9 mouse cellular contexts compared by ENCODE assay signal in the genomic region with DNA sequence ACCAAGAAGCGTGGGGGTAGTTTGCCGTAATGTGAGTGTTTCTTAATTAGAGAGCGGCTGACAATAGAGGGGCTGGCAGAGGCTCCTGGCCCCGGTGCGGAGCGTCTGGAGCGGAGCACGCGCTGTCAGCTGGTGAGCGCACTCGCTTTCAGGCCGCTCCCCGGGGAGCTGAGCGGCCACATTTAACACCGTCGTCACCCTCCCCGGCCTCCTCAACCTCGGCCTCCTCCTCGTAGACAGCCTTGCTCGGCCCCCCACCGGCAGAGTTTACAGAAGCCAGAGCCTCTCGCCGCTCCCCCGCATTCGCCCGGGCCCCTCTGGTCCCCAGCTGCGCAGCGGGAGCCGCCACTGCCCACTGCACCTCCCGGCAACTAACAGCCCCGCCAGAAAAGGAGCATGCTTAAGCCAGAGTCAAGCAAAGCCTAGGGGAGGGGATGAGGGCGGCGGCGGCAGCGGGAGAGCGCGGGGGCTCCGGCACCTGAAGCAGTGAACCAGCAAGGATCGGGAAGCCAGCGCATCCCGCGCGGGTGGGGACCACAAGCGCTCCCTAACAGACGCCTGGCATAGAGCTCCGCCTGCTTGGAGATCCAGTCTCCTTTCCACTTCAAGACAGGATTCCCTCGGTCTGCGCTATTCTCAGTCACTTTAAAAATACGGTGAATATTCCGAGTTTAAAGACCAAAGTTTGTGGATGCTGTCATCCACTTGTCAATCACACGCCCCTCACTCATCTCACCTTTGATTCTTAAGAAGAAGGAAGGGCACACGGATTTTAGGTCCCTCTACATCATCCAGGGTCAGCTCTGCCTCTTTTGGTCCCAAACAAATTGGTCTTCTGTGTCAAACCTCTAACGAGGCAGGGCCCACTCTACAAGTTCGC. TPM values are rescaled to one million over a fixed set of nuclear protein-coding genes. Genes with fewer than 3 reads are reported as not detected.
DNase-seq lines count a peak whose midpoint lies in the region; ATAC-seq and TF ChIP-seq lines count a peak whose summit lies in the region.
"Had no signal": no experiment of that assay in that cellular context is flagged by ENCODE, and none has a peak within 500 bp of the region (broad histone marks: within the 10 kb centered on the region; RNA-seq: fewer than 3 reads in every experiment).

No protein-coding gene starts in this region.

- DNase-seq in kidney, postnatal 0 days (ENCODE audit: low spot score): no peak
- DNase-seq in kidney, adult 8-10 months: no peak
- DNase-seq in brain, embryonic 14.5 days (ENCODE audit: low read depth): peak; percentile 76
- DNase-seq in intestine, embryonic 14.5 days (ENCODE audit: low spot score): peak; percentile 77
- no peak for DNase-seq in urinary bladder, postnatal 25 days (ENCODE audit: low spot score)
- no peak for DNase-seq in gastrocnemius, adult 8-10 months (ENCODE audit: low spot score in 2 of 2)

- H3K4me1 ChIP-seq in kidney, postnatal 0 days (replicated peaks; ENCODE audit: insufficient read depth, low read length): peaks cover 7% of the 10 kb centered on the region; the same call in 1 of the 2 replicates
- H3K4me1 ChIP-seq in embryonic facial prominence, embryonic 15.5 days: peaks cover 16% of the 10 kb centered on the region
- no peaks in the 10 kb centered on the region for H3K4me1 ChIP-seq in intestine, embryonic 14.5 days (replicated peaks; ENCODE audit: control insufficient read depth, insufficient read depth, low read length)
- H3K4me1 ChIP-seq in neural tube, embryonic 12.5 days: peaks cover 15% of the 10 kb centered on the region

- ATAC-seq in kidney, postnatal 0 days (replicated peaks; ENCODE audit: low FRiP score, low read depth): peak; percentile 68; the same call in 1 of the 2 replicates
- no peak for ATAC-seq in embryonic facial prominence, embryonic 15.5 days (ENCODE audit: insufficient number of reproducible peaks, low FRiP score, low TSS enrichment, low read depth)
- ATAC-seq in intestine, embryonic 14.5 days (replicated peaks; ENCODE audit: low FRiP score, low TSS enrichment, low read depth): 0 out of 2 replicates have a peak, but pooled peaks have one; percentile 20
- peak; percentile 80 for ATAC-seq in neural tube, embryonic 12.5 days (ENCODE audit: low FRiP score, low read depth)

- no peak for TF ChIP-seq CTCF in kidney, postnatal 0 days (IDR thresholded peaks at IDR 0.05; ENCODE audit: low read depth)
- TF ChIP-seq CTCF in brain, embryonic 14.5 days (IDR thresholded peaks at IDR 0.05; ENCODE audit: borderline replicate concordance, extremely low read depth, insufficient read depth, insufficient read length): no peak

- peak overlapping the region; percentile 46 for H3K4me2 ChIP-seq in kidney, postnatal 0 days (ENCODE audit: low read length)
- peak overlapping the region; percentile 86 for H3K4me2 ChIP-seq in embryonic facial prominence, embryonic 15.5 days (replicated peaks)
- peak overlapping the region; percentile 81 for H3K4me2 ChIP-seq in intestine, embryonic 14.5 days (ENCODE audit: low read length)
- H3K4me2 ChIP-seq in neural tube, embryonic 12.5 days (replicated peaks): peak overlapping the region; percentile 94

- H3K9me3 ChIP-seq in kidney, postnatal 0 days (replicated peaks; ENCODE audit: low read length): no peaks in the 10 kb centered on the region
- no peaks in the 10 kb centered on the region for H3K9me3 ChIP-seq in embryonic facial prominence, embryonic 15.5 days (replicated peaks)
- no peaks in the 10 kb centered on the region for H3K9me3 ChIP-seq in intestine, embryonic 14.5 days (ENCODE audit: control insufficient read depth, low read length)
- no peaks in the 10 kb centered on the region for H3K9me3 ChIP-seq in neural tube, embryonic 12.5 days

- H3K27me3 ChIP-seq in kidney, postnatal 0 days (ENCODE audit: insufficient read depth, low read length): peaks cover 57% of the 10 kb centered on the region
- H3K27me3 ChIP-seq in embryonic facial prominence, embryonic 15.5 days: peaks cover 66% of the 10 kb centered on the region
- peaks cover 76% of the 10 kb centered on the region for H3K27me3 ChIP-seq in intestine, embryonic 14.5 days (replicated peaks; ENCODE audit: control insufficient read depth, insufficient read depth, low read length)
- H3K27me3 ChIP-seq in neural tube, embryonic 12.5 days (replicated peaks): peaks cover 63% of the 10 kb centered on the region

- 3% methylated on average over 54 of the region's 54 CpGs for WGBS in kidney, postnatal 0 days
- 2% methylated on average over 54 of the region's 54 CpGs for WGBS in embryonic facial prominence, embryonic 15.5 days
- WGBS in intestine, embryonic 14.5 days: 2% methylated on average over 54 of the region's 54 CpGs
- WGBS in neural tube, embryonic 12.5 days: 1% methylated on average over 54 of the region's 54 CpGs

- peak overlapping the region; percentile 26 for H3K4me3 ChIP-seq in kidney, postnatal 0 days (replicated peaks; ENCODE audit: low read depth, low read length)
- H3K4me3 ChIP-seq in embryonic facial prominence, embryonic 15.5 days (replicated peaks): peak overlapping the region; percentile 45
- peak overlapping the region; percentile 41 for H3K4me3 ChIP-seq in intestine, embryonic 14.5 days (ENCODE audit: low read depth, low read length)
- H3K4me3 ChIP-seq in neural tube, embryonic 12.5 days: peak overlapping the region; percentile 46

- no peak overlapping the region for H3K27ac ChIP-seq in kidney, postnatal 0 days
- no peak overlapping the region for H3K27ac ChIP-seq in embryonic facial prominence, embryonic 15.5 days (replicated peaks)
- H3K27ac ChIP-seq in intestine, embryonic 14.5 days (ENCODE audit: low read depth): no peak overlapping the region
- no peak overlapping the region for H3K27ac ChIP-seq in neural tube, embryonic 12.5 days

- H3K36me3 ChIP-seq in kidney, postnatal 0 days (ENCODE audit: insufficient read depth, low read length): no peaks in the 10 kb centered on the region
- H3K36me3 ChIP-seq in embryonic facial prominence, embryonic 15.5 days: no peaks in the 10 kb centered on the region
- no peaks in the 10 kb centered on the region for H3K36me3 ChIP-seq in intestine, embryonic 14.5 days (ENCODE audit: control insufficient read depth, insufficient read depth, low read length)
- H3K36me3 ChIP-seq in neural tube, embryonic 12.5 days: no peaks in the 10 kb centered on the region

- 0 out of 2 replicates have a peak overlapping the region, but pooled peaks have one; percentile 5 for H3K9ac ChIP-seq in kidney, postnatal 0 days (ENCODE audit: low read depth, low read length)
- no peak overlapping the region for H3K9ac ChIP-seq in embryonic facial prominence, embryonic 15.5 days
- H3K9ac ChIP-seq in intestine, embryonic 14.5 days (ENCODE audit: low read length): peak overlapping the region; percentile 20; the same call in 1 of the 2 replicates
- H3K9ac ChIP-seq in neural tube, embryonic 12.5 days: peak overlapping the region; percentile 51

- no peak for TF ChIP-seq POLR2A in brain, embryonic 14.5 days (IDR thresholded peaks at IDR 0.05; ENCODE audit: borderline replicate concordance, extremely low read depth, insufficient read depth, insufficient read length, poor library complexity, severe bottlenecking)

RNA-seq across cellular contexts. Expression of a gene that starts 5.8 kb away (rescaled TPM):
- 0.07 TPM in 1 of 2 replicates, not detected in the other for polyA plus RNA-seq in kidney, postnatal 0 days (2015; fragmentation: Nextera tagmentation; extraction: Ambion mirVana)
- polyA plus RNA-seq in brain, embryonic 14.5 days (2012; rRNA removed): 1.2 and 5.9 TPM in 2 replicates
- 5.6 and 7.1 TPM in 2 replicates for polyA plus RNA-seq in embryonic facial prominence, embryonic 15.5 days (2015; fragmentation: Nextera tagmentation; extraction: Ambion mirVana)
- polyA plus RNA-seq in intestine, embryonic 14.5 days (2014; fragmentation: Nextera tagmentation; extraction: Ambion mirVana): 3.6 and 5.1 TPM in 2 replicates
- polyA plus RNA-seq in neural tube, embryonic 12.5 days (2016; fragmentation: Nextera tagmentation; extraction: Ambion mirVana): 4.8 and 8.4 TPM in 2 replicates
- not detected for total RNA-seq in gastrocnemius, adult 8-10 months (2022)
- total RNA-seq: layer of hippocampus, postnatal 14 days had no signal

Comparison
In these comparisons a context has a peak if more than half of its experiments do, and no peak if none do; other contexts are left out.
1. DNase-seq: peak in brain, embryonic 14.5 days (single experiment) and intestine, embryonic 14.5 days (single experiment); none in kidney, postnatal 0 days (single experiment), kidney, adult 8-10 months (0 of 2), urinary bladder, postnatal 25 days (single experiment) and gastrocnemius, adult 8-10 months (0 of 2).
2. Peak in every context shown above with its lines, with median percentiles within 50 percentile points of each other: H3K4me2 ChIP-seq and H3K4me3 ChIP-seq.